Mouse (Mus musculus) gastrocnemius, postnatal 10 days (tissue): ENCODE results near the gene Manea. TPM values are rescaled to one million over a fixed set of nuclear protein-coding genes. Genes with fewer than 3 reads are reported as not detected.
A peak's percentile ranks its signal among the peaks of the same experiment; 100 is the strongest.
"Not testable (repeated sequence)": the region's sequence is repeated elsewhere in the genome, so short reads cannot be mapped to it uniquely, and the experiment has no call there.

Source experiments
- DNase-seq: peaks from one replicate; pipeline ENCODE4 v3.0.0; 2021; ENCODE audit warnings: mixed read lengths
- long read RNA-seq, 2 experiments: library from polyadenylated mRNA; stranded (forward); transcript quantifications; one replicate each; pipeline ENCODE4 v2.0.0; 2021
- total RNA-seq, 2 experiments: library from RNA; stranded (reverse); gene quantifications; 2 replicates each; pipeline ENCODE4 v1.2.3; 2021

The Manea gene
- total RNA-seq = 10 to 100 TPM in 1 of 2 experiments, 1 to 10 TPM in 1; 9.7 to 12.6 TPM
- long read RNA-seq, experiment 1, full-length matches to known transcripts = 2 of 5 reads
- long read RNA-seq, experiment 1, partial matches to known transcripts = 0 of 5 reads
- long read RNA-seq, experiment 1, other reads (novel, unspliced or antisense) = 3 of 5 reads
- long read RNA-seq, experiment 2, full-length matches to known transcripts = 8 of 13 reads
- long read RNA-seq, experiment 2, partial matches to known transcripts = 1 of 13 reads
- long read RNA-seq, experiment 2, other reads (novel, unspliced or antisense) = 4 of 13 reads

DNA sequence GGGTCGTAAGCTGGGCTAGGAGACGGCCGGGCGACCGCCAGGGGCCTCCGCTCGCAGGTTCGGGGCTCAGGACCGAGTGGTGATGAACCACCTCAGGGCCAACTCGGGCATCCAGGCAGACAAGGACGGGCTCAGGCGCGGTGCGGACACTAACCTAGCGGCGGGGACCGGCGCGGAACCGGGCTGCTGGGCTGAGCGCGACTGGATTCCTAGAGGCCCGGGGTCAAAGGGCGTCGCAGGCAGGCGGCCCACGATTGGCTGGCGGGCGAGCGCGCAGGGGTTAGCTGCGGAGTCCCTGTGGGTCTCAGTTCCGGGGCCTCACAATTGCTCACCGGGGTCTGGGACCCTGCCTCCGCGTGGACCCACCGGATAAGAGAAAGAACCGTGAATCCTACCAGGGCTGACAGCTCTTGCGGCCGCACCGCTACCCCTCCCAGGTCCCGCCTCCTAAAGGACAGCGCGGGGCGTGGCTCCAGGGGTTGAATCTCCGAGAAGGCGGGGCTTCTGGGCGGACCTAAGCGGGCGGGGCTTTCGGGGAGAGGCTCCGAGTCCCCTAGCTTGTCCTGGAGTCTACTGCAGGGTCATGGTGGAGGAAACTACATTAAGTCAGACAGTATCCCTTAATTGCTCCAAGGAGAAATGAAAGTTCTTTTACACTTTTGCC, at the start of gene Manea:
TSS of gene Manea (minus strand) at position 449 of the 664 bp plus-strand sequence.
- DNase-seq = peak; percentile 94

GRCm38 (mm10) chr4:26354616-26355015, 7.9 kb upstream of the Manea start:
- no peak for DNase-seq

GRCm38 (mm10) chr4:26353643-26354231, 7.0 kb upstream of the Manea start:
- DNase-seq = no peak

DNA sequence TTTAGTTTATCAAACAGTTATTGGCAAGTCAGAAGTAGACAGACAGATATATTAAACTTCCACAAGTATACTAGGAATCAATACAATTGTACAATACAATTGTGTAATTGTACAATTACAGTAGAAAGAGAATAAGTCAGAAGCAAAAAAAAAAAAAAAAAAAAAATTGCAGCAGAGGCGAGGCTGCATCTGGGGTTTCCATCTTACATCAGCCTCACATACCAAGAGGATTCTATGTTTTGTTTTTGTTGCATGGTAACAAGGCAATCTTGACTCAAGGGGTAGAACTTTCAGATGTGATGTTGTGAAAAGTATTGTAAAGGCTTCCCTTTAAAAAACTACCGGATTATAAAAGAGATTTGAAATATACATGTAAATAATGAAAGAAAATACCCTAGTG, 548 bp upstream of the Manea start:
- DNase-seq = no peak

DNA sequence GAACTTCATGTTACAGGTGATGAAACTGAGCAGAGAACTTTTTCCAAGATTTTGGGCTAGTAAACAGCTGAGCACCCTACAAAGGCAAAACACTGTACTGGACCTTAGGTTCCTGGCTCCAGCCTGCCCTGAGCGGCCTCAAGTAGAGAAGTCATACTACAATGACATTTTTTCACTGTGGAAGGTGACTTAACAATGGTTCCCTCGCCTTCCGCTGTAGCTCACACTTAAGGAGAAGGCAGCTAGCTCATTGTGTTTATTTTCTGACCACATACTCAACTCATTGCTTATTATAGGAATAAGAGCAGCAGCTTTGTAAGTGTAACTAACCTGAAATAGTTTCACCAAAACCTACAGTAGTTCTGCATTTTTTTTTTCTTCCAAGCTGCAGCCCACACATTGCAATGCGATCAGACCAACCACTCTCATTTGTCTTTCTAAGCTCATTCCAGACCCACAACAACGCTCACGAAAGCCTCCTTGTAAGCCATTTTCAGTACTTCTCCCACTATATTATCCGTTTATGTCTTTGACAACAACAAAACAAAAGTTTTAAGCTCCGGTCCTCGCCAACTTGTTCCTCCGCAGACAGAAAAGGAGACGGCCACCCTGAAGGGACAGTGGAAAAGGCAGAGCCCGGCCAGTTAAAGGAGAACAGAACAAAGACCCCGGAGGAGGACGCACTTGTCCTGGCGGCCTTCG, 799 bp downstream of the Manea start:
- DNase-seq = no peak

- no peak for DNase-seq
Observed at GRCm38 (mm10) chr4:26345080-26345479, 1.6 kb downstream of the Manea start.

- DNase-seq = no peak
Observed at GRCm38 (mm10) chr4:26342346-26342745, 4.3 kb downstream of the Manea start.

- no peak for DNase-seq
Observed at GRCm38 (mm10) chr4:26338604-26339003, 8.1 kb downstream of the Manea start.

DNA sequence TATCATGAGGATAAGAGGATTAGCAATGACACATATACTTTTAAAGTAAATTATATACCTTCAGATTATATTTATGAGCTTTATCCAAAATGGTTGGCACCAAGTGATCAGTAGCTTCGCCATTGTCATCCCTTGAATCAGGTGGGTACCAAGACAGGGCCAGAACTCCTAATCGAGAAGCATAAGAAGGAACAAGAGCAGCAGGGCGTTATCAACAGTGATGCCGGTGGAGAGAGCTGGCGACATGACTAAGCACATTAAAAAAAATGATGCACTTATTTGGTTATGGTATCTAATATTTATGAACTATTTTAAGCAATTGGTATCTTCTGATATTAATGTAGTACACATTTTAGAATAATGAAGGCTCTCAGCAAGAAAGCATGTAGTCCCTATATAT, 10.1 kb downstream of the Manea start:
- DNase-seq = no peak

GRCm38 (mm10) chr4:26304731-26305130, 42.0 kb downstream of the Manea start:
- not testable (repeated sequence) for DNase-seq

GRCm38 (mm10) chr4:26277112-26277716, 69.5 kb downstream of the Manea start:
- no peak for DNase-seq

DNA sequence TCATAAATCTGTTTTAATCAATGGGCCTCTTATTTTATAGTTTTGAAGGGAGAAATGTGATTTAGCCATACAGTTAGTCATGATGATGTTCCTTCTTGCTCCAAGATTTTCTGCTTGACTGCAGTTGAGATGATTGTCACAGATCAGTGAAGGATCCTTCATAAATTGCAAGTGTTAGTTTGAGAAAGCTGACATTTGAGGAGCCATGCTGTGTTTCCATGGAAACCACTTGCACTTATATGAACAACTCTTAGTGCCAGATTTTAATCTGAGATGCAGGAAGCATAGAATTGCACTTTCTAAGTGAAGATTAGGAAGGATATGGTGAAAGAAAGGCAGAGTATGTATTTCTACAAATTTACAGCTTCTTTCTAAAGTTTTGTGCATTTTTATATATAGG, 70.4 kb downstream of the Manea start:
- DNase-seq = no peak

DNA sequence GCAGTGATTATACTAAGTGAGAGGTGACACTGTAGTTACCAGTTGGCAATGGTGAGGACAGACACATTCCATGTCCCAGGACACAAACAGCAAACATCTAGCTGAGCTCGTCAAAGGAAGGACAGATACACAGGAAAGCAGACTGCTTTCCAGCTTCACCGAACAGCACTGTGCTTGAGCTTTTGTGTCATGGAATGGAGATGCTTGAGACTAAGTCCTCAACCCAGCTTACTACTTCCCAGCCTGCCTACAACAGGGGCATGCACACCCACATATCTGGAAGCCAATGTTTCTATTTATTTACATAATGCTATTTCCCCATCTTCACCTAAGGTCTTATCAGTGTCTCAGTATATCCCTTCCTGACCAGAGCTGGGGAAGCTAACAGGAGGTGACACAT, 70.9 kb downstream of the Manea start:
- DNase-seq = no peak
